Mouse (Mus musculus): Measurements from ENCODE around the gene Ndufa5. TPM values are rescaled to one million over a fixed set of nuclear protein-coding genes. Genes with fewer than 3 reads are reported as not detected.
A peak's percentile ranks its signal among the peaks of the same experiment; 100 is the strongest.

The Ndufa5 gene
- polyA plus RNA-seq, 1 experiment = 24.9 TPM

DNA sequence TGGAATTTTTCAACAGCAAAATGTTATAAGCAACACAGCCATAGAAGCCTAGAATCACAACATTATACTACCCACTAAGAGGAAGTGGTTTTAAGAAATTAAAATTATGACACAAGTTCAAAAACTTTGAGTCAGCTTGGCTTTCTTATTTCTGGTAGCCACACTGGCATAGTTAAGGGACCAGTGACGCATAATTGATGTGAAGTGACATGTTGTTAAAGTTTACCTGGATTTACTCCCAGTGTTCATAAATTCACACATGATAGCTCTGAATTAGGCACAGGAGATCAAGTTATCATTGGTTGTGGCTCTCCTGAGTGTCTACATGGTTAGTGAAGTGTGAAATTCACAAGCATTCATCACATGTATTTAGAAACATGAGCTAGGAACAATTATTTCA is 37.1 kb upstream of the Ndufa5 start:
- TF ChIP-seq CTCF (conservative IDR thresholded peaks at IDR 0.05; ENCODE audit: insufficient read depth, insufficient read length, low read depth, low read length) (no peak), POLR2A (IDR thresholded peaks at IDR 0.05; ENCODE audit: low read depth, low read length) (no peak)

DNA sequence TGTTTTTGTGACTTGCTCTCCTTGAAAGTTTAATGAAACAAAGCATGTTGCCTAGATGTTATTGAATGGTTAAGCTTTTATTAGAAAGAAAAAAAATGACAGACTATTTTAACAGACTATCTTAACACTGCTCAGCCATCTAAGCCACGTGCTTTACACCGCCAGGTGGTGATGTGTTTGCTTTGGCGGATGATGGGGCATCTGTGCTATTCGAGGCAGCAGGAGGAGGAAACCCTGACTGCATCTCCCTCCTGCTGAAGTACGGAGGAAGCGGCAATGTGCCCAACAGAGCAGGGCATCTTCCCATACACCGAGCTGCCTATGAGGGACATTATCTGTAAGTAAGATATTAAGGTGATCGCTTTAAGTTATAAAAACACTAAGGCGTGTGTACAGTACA is 36.3 kb upstream of the Ndufa5 start:
- no peak for TF ChIP-seq CTCF (conservative IDR thresholded peaks at IDR 0.05; ENCODE audit: insufficient read depth, insufficient read length, low read depth, low read length)
- no peak for TF ChIP-seq POLR2A (IDR thresholded peaks at IDR 0.05; ENCODE audit: low read depth, low read length)
- no peak overlapping the region for H3K4me3 ChIP-seq (ENCODE audit: insufficient read depth, low read depth, low read length)
- no peak for DNase-seq
- no peaks in the 10 kb centered on the region for H3K36me3 ChIP-seq (ENCODE audit: control insufficient read depth, insufficient read depth, low read length)
- no peaks in the 10 kb centered on the region for H3K4me1 ChIP-seq (ENCODE audit: control insufficient read depth, insufficient read depth, low read length)
- WGBS = 66% methylated on average over 9 of the region's 9 CpGs
- no peaks in the 10 kb centered on the region for H3K27me3 ChIP-seq (replicated peaks; ENCODE audit: control insufficient read depth, insufficient read depth, low read length)
- H3K27ac ChIP-seq (ENCODE audit: insufficient read depth, low read depth, low read length) = no peak overlapping the region

More for the DNA sequence above, 37.1 kb upstream of the Ndufa5 start:
- DNase-seq = no peak
- no peak overlapping the region for H3K27ac ChIP-seq (ENCODE audit: insufficient read depth, low read depth, low read length)
- H3K36me3 ChIP-seq (ENCODE audit: control insufficient read depth, insufficient read depth, low read length) = no peaks in the 10 kb centered on the region
- WGBS = 61% methylated on average over 1 of the region's 1 CpGs
- no peaks in the 10 kb centered on the region; the same call in 1 of the 2 replicates for H3K4me1 ChIP-seq (ENCODE audit: control insufficient read depth, insufficient read depth, low read length)
- no peak overlapping the region for H3K4me3 ChIP-seq (ENCODE audit: insufficient read depth, low read depth, low read length)
- no peaks in the 10 kb centered on the region for H3K27me3 ChIP-seq (replicated peaks; ENCODE audit: control insufficient read depth, insufficient read depth, low read length)

DNA sequence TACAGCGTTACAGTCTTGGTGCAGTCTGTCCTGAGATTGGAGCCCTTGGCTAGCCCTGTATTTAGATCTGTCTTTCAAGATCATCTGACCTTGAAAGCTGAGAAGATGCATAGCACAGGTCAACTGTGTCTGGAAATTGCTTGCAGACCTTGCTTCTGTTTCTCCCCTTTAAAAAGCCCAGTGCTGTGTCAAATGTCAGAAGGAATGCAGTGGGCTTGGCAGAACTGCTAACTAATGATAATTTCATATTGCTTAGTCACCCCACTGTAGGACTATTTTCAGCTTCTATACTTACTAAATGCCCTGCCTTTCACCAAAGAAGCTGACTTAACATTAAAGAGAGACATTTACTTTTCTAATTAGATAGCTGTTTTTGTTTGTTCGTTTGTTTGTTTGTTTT is 27.7 kb upstream of the Ndufa5 start:
- peak overlapping the region; percentile 40; the same call in 1 of the 2 replicates for H3K27ac ChIP-seq (ENCODE audit: insufficient read depth, low read depth, low read length)
- 58% methylated on average over 2 of the region's 2 CpGs for WGBS
- H3K27me3 ChIP-seq (replicated peaks; ENCODE audit: control insufficient read depth, insufficient read depth, low read length) = no peaks in the 10 kb centered on the region
- H3K36me3 ChIP-seq (ENCODE audit: control insufficient read depth, insufficient read depth, low read length) = no peaks in the 10 kb centered on the region
- H3K4me1 ChIP-seq (ENCODE audit: control insufficient read depth, insufficient read depth, low read length) = peaks cover 3% of the 10 kb centered on the region; the same call in 1 of the 2 replicates
- no peak for TF ChIP-seq POLR2A (IDR thresholded peaks at IDR 0.05; ENCODE audit: low read depth, low read length)
- TF ChIP-seq CTCF (conservative IDR thresholded peaks at IDR 0.05; ENCODE audit: insufficient read depth, insufficient read length, low read depth, low read length) = no peak
- no peak for DNase-seq
- H3K4me3 ChIP-seq (ENCODE audit: insufficient read depth, low read depth, low read length) = no peak overlapping the region

GRCm38 (mm10) chr6:24554427-24555086 is 26.7 kb upstream of the Ndufa5 start:
- Histone ChIP-seq H3K4me1 (ENCODE audit: control insufficient read depth, insufficient read depth, low read length) (peaks cover 3% of the 10 kb centered on the region; the same call in 1 of the 2 replicates), H3K4me3 (ENCODE audit: insufficient read depth, low read depth, low read length) (no peak overlapping the region), H3K27me3 (replicated peaks; ENCODE audit: control insufficient read depth, insufficient read depth, low read length) (no peaks in the 10 kb centered on the region), H3K27ac (ENCODE audit: insufficient read depth, low read depth, low read length) (peak overlapping the region; percentile 68), H3K36me3 (ENCODE audit: control insufficient read depth, insufficient read depth, low read length) (no peaks in the 10 kb centered on the region)
- no peak for DNase-seq
- TF ChIP-seq CTCF (conservative IDR thresholded peaks at IDR 0.05; ENCODE audit: insufficient read depth, insufficient read length, low read depth, low read length) (no peak), POLR2A (IDR thresholded peaks at IDR 0.05; ENCODE audit: low read depth, low read length) (no peak)
- 43% methylated on average over 11 of the region's 11 CpGs for WGBS

- no peak for DNase-seq
- Histone ChIP-seq H3K36me3 (ENCODE audit: control insufficient read depth, insufficient read depth, low read length) (no peaks in the 10 kb centered on the region), H3K27me3 (replicated peaks; ENCODE audit: control insufficient read depth, insufficient read depth, low read length) (no peaks in the 10 kb centered on the region), H3K4me1 (ENCODE audit: control insufficient read depth, insufficient read depth, low read length) (peaks cover 3% of the 10 kb centered on the region; the same call in 1 of the 2 replicates), H3K27ac (ENCODE audit: insufficient read depth, low read depth, low read length) (peak overlapping the region; percentile 35; the same call in 1 of the 2 replicates), H3K4me3 (ENCODE audit: insufficient read depth, low read depth, low read length) (no peak overlapping the region)
- TF ChIP-seq POLR2A (IDR thresholded peaks at IDR 0.05; ENCODE audit: low read depth, low read length) = no peak
- TF ChIP-seq CTCF (conservative IDR thresholded peaks at IDR 0.05; ENCODE audit: insufficient read depth, insufficient read length, low read depth, low read length) = no peak
- 30% methylated on average over 7 of the region's 7 CpGs for WGBS
Measured at GRCm38 (mm10) chr6:24552046-24552445, 24.2 kb upstream of the Ndufa5 start.

GRCm38 (mm10) chr6:24549801-24550200 is 22.0 kb upstream of the Ndufa5 start:
- DNase-seq = no peak
- no peak for TF ChIP-seq CTCF (conservative IDR thresholded peaks at IDR 0.05; ENCODE audit: insufficient read depth, insufficient read length, low read depth, low read length)
- TF ChIP-seq POLR2A (IDR thresholded peaks at IDR 0.05; ENCODE audit: low read depth, low read length) = no peak
- WGBS = 69% methylated on average over 2 of the region's 2 CpGs
- Histone ChIP-seq H3K36me3 (ENCODE audit: control insufficient read depth, insufficient read depth, low read length) (no peaks in the 10 kb centered on the region), H3K27ac (ENCODE audit: insufficient read depth, low read depth, low read length) (no peak overlapping the region), H3K4me1 (ENCODE audit: control insufficient read depth, insufficient read depth, low read length) (peaks cover 11% of the 10 kb centered on the region), H3K4me3 (ENCODE audit: insufficient read depth, low read depth, low read length) (no peak overlapping the region), H3K27me3 (replicated peaks; ENCODE audit: control insufficient read depth, insufficient read depth, low read length) (no peaks in the 10 kb centered on the region)

GRCm38 (mm10) chr6:24546716-24547420 is 19.1 kb upstream of the Ndufa5 start:
- 15% methylated on average over 1 of the region's 1 CpGs for WGBS
- Histone ChIP-seq H3K27me3 (replicated peaks; ENCODE audit: control insufficient read depth, insufficient read depth, low read length) (no peaks in the 10 kb centered on the region), H3K36me3 (ENCODE audit: control insufficient read depth, insufficient read depth, low read length) (no peaks in the 10 kb centered on the region), H3K4me3 (ENCODE audit: insufficient read depth, low read depth, low read length) (no peak overlapping the region), H3K4me1 (ENCODE audit: control insufficient read depth, insufficient read depth, low read length) (peaks cover 7% of the 10 kb centered on the region), H3K27ac (ENCODE audit: insufficient read depth, low read depth, low read length) (peak overlapping the region; percentile 73)
- DNase-seq = peak; percentile 79
- TF ChIP-seq POLR2A (IDR thresholded peaks at IDR 0.05; ENCODE audit: low read depth, low read length) (no peak), CTCF (conservative IDR thresholded peaks at IDR 0.05; ENCODE audit: insufficient read depth, insufficient read length, low read depth, low read length) (no peak)
